Mouse (Mus musculus) embryonic facial prominence, embryonic 11.5 days (tissue): Measurements from ENCODE around the gene Has1. TPM values are rescaled to one million over a fixed set of nuclear protein-coding genes. Genes with fewer than 3 reads are reported as not detected.

Source experiments
- ATAC-seq: fragments of 200-750 bp; cut with Nextera tagmentation; replicated peaks from 2 replicates; pipeline ENCODE4 v1.8.0; 2017; ENCODE audit warnings: low read depth; ENCODE audit not compliant: insufficient number of reproducible peaks, low FRiP score, low TSS enrichment
- DNase-seq: peaks from one replicate; pipeline ENCODE4 v3.0.0-alpha.2; 2015; ENCODE audit warnings: low spot score
- H3K27ac ChIP-seq: fragments of 300-500 bp; sonication (generic); replicated peaks from 2 replicates; pipeline ENCODE4 v1.5.1; 2014; ENCODE audit warnings: mild to moderate bottlenecking, low read depth, low read length, control low read depth
- H3K27me3 ChIP-seq: fragments of 300-500 bp; sonication (generic); 2 replicates; pipeline ENCODE4 v1.6.1; 2014; ENCODE audit warnings: mild to moderate bottlenecking, low read length, moderate library complexity, mixed read lengths; ENCODE audit not compliant: control insufficient read depth, insufficient read depth
- H3K36me3 ChIP-seq: fragments of 300-500 bp; sonication (generic); replicated peaks from 2 replicates; pipeline ENCODE4 v1.6.1; 2014; ENCODE audit warnings: low read depth, mild to moderate bottlenecking, low read length, moderate library complexity, mixed read lengths; ENCODE audit not compliant: control insufficient read depth, insufficient read depth
- H3K4me1 ChIP-seq: fragments of 300-500 bp; sonication (generic); 2 replicates; pipeline ENCODE4 v1.6.1; 2014; ENCODE audit warnings: low read length, mixed read lengths; ENCODE audit not compliant: control insufficient read depth, insufficient read depth
- H3K4me2 ChIP-seq: fragments of 300-500 bp; sonication (generic); 2 replicates; pipeline ENCODE4 v1.6.1; 2014; ENCODE audit warnings: low read depth, mild to moderate bottlenecking, control low read depth, low read length, moderate library complexity
- H3K4me3 ChIP-seq: fragments of 300-500 bp; sonication (generic); 2 replicates; pipeline ENCODE4 v1.5.1; 2014; ENCODE audit warnings: low read depth, low read length, control low read depth
- H3K9ac ChIP-seq: fragments of 300-500 bp; sonication (generic); replicated peaks from 2 replicates; pipeline ENCODE4 v1.6.1; 2014; ENCODE audit warnings: mild to moderate bottlenecking, control low read depth, low read length
- H3K9me3 ChIP-seq: fragments of 300-500 bp; sonication (generic); replicated peaks from 2 replicates; pipeline ENCODE4 v1.6.1; 2016; ENCODE audit warnings: mild to moderate bottlenecking, low read length, inconsistent platforms, mixed read lengths; ENCODE audit not compliant: control insufficient read depth
- WGBS: fragments of 180-500 bp; shearing (Covaris S2); extraction: QIAGEN DNeasy Blood & Tissue Kit; methylation state at CpG from one replicate; pipeline ENCODE4 v1.1.7; 2014; 5-methylcytosine and 5-hydroxymethylcytosine counted together
- polyA plus RNA-seq: library from polyadenylated mRNA; unstranded; fragments of >200 nt; fragmentation: Nextera tagmentation; extraction: Ambion mirVana; gene quantifications from 2 replicates; pipeline ENCODE4 v1.2.1, GENCODE M21; 2014

Has1 gene
- polyA plus RNA-seq, 1 experiment from 2014 or later = 0.70 TPM

DNA sequence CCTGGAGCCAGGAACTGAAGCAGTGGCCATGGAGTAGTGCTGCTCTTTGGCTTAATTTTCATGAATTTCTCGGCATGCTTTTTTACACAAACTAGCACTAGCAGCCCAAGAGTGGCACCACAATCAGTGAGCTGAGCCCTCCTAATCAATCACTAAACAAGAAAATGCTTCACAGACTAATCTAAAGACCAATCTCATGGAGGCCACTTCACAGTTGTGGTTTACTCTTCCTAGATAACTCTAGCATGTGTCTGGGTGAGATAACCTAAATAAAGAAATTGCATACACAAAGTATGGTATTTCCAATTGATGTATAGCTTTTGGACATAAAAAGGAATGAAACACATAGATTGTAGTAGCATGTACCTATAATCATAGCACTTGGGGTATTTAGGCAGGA is 24.3 kb upstream of the Has1 start:
- no peaks in the 10 kb centered on the region for H3K27me3 ChIP-seq
- no peak for ATAC-seq

GRCm38 (mm10) chr17:17871697-17872096 is 16.7 kb upstream of the Has1 start:
- no peak overlapping the region for H3K9ac ChIP-seq
- H3K9me3 ChIP-seq = no peaks in the 10 kb centered on the region
- 91% methylated on average over 2 of the region's 2 CpGs for WGBS
- ATAC-seq (no peak), DNase-seq (no peak)
- H3K4me2 ChIP-seq = no peak overlapping the region
- H3K27ac ChIP-seq = no peak overlapping the region
- no peak overlapping the region for H3K4me3 ChIP-seq
- H3K27me3 ChIP-seq = no peaks in the 10 kb centered on the region
- no peaks in the 10 kb centered on the region for H3K4me1 ChIP-seq
- H3K36me3 ChIP-seq = no peaks in the 10 kb centered on the region

More for the DNA sequence above, 24.3 kb upstream of the Has1 start:
- no peak overlapping the region for H3K4me2 ChIP-seq
- DNase-seq = no peak
- H3K9ac ChIP-seq = no peak overlapping the region
- H3K4me1 ChIP-seq = no peaks in the 10 kb centered on the region
- H3K27ac ChIP-seq = no peak overlapping the region
- no peaks in the 10 kb centered on the region for H3K36me3 ChIP-seq
- H3K9me3 ChIP-seq = no peaks in the 10 kb centered on the region
- 95% methylated on average over 1 of the region's 1 CpGs for WGBS
- H3K4me3 ChIP-seq = no peak overlapping the region

DNA sequence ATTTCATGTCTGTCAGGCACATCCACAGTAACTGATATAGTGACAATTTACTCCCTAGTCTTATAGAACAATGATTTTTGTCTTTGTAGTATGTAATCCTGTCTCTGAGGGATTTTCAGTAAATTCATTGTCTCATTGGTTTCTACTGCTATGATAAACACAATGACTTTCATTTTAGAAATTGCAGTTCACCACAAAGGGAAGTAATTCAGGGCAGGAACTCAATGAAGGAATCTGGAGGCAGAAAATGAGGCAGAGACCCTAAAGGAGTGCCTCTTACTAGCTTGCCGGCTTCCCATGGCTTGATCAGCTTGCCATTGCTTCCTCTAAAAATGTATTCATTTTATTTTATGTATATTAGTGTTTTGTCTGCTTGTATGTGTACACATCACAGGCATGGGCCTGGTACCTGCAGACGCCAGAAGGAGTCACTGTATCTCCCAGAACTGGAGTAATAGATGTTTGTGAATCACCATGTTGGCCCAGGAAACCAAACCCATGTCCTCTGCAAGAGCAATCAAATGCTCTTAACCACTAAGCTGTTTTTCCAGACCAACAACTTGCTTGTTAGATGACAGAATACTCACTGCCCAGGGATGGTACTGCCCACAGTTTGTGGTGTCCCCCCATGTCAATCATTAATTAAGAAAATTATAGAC is 16.0 kb upstream of the Has1 start:
- Histone ChIP-seq H3K27me3 (no peaks in the 10 kb centered on the region), H3K27ac (no peak overlapping the region), H3K36me3 (no peaks in the 10 kb centered on the region), H3K4me3 (no peak overlapping the region), H3K4me2 (no peak overlapping the region), H3K4me1 (no peaks in the 10 kb centered on the region), H3K9me3 (no peaks in the 10 kb centered on the region), H3K9ac (no peak overlapping the region)
- 77% methylated on average over 2 of the region's 2 CpGs for WGBS
- DNase-seq (no peak), ATAC-seq (no peak)

GRCm38 (mm10) chr17:17866801-17867469 is 11.9 kb upstream of the Has1 start:
- H3K9ac ChIP-seq = no peak overlapping the region
- H3K4me2 ChIP-seq = no peak overlapping the region
- H3K27ac ChIP-seq = no peak overlapping the region
- H3K27me3 ChIP-seq = no peaks in the 10 kb centered on the region
- WGBS = 89% methylated on average over 11 of the region's 11 CpGs
- H3K4me3 ChIP-seq = no peak overlapping the region
- ATAC-seq (no peak), DNase-seq (no peak)
- no peaks in the 10 kb centered on the region for H3K4me1 ChIP-seq
- H3K9me3 ChIP-seq = no peaks in the 10 kb centered on the region
- no peaks in the 10 kb centered on the region; the same call in none of the 2 replicates for H3K36me3 ChIP-seq

GRCm38 (mm10) chr17:17865168-17865567 is 10.2 kb upstream of the Has1 start:
- H3K4me3 ChIP-seq = no peak overlapping the region
- no peak for ATAC-seq
- H3K27me3 ChIP-seq = no peaks in the 10 kb centered on the region
- H3K27ac ChIP-seq = no peak overlapping the region
- WGBS = 61% methylated on average over 2 of the region's 2 CpGs
- H3K4me1 ChIP-seq = no peaks in the 10 kb centered on the region
- no peaks in the 10 kb centered on the region; the same call in none of the 2 replicates for H3K36me3 ChIP-seq
- H3K9me3 ChIP-seq = no peaks in the 10 kb centered on the region
- H3K4me2 ChIP-seq = no peak overlapping the region
- no peak overlapping the region for H3K9ac ChIP-seq
- no peak for DNase-seq

DNA sequence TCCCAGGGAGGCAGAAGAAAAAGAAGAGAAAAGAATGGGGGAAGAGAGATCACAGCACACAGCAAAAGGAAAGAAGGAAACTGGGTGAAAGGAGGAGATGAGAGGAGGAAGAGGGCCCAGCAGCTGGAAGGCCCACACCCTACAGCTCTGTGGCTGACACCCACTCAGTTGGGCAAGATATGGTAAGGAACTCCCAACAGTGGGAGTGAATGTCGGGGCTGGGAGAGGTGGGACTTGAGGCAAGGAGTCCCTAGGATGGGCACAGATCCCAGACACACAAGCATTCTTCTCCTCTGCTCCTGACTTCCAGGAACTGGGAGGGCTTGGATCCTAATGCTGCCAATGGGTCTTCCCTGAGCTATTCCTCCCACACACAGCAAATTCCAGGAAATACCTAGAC is 7.4 kb upstream of the Has1 start:
- Histone ChIP-seq H3K4me2 (no peak overlapping the region), H3K4me3 (no peak overlapping the region), H3K27ac (no peak overlapping the region), H3K36me3 (no peaks in the 10 kb centered on the region; the same call in none of the 2 replicates), H3K9ac (no peak overlapping the region), H3K27me3 (no peaks in the 10 kb centered on the region), H3K4me1 (no peaks in the 10 kb centered on the region), H3K9me3 (no peaks in the 10 kb centered on the region)
- WGBS = 73% methylated on average over 1 of the region's 1 CpGs
- ATAC-seq = no peak
- DNase-seq = no peak

DNA sequence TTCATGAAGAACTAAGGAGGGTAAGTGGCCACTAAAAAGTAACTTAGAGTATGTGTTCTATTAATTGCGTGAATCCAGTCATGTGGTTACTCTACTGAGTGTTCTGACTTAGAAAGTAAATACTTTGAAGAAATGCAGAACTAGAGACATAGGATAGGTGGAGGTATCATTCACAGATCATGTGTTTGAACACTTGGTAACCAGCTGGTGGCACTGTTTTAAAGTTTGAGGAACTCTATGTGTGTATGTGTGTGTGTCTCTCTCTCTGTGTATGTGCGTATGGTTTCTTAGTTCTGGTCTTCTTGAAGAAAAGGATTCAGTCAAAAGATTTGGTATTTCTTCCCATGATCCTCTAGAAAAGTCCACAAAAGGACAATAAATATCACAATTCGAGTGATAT is 5.1 kb upstream of the Has1 start:
- Histone ChIP-seq H3K27me3 (no peaks in the 10 kb centered on the region), H3K4me3 (no peak overlapping the region), H3K9me3 (no peaks in the 10 kb centered on the region), H3K27ac (no peak overlapping the region), H3K9ac (no peak overlapping the region), H3K36me3 (no peaks in the 10 kb centered on the region; the same call in none of the 2 replicates), H3K4me2 (no peak overlapping the region), H3K4me1 (no peaks in the 10 kb centered on the region)
- ATAC-seq = no peak
- 85% methylated on average over 3 of the region's 3 CpGs for WGBS
- no peak for DNase-seq

DNA sequence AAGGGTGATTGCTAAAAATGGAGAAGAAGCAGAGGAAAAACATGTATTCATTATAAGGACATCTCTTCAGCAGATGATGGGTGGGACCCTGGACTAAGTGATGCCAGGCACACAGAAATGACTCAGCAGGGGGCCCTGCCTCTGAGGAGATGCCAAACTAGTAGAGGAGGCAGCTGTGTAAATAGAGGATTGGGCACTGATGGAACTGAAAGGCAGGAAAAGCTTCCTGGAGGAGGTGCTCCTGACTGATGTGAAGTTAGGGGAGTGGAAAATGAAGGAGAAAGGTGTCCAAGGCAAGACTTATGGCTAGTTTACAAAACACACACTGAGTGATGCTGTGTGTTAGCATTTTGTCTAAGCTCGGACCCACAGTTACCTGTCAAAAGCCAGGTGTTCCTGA is 2.4 kb upstream of the Has1 start:
- Histone ChIP-seq H3K9me3 (no peaks in the 10 kb centered on the region), H3K4me3 (no peak overlapping the region), H3K27me3 (no peaks in the 10 kb centered on the region), H3K4me2 (no peak overlapping the region), H3K27ac (no peak overlapping the region), H3K9ac (no peak overlapping the region), H3K4me1 (no peaks in the 10 kb centered on the region), H3K36me3 (no peaks in the 10 kb centered on the region)
- no peak for DNase-seq
- 100% methylated on average over 1 of the region's 1 CpGs for WGBS
- ATAC-seq = no peak
